Mouse (Mus musculus) gonadal fat pad, adult 2 months (tissue): Measurements from ENCODE around the gene Mtif3. TPM values are rescaled to one million over a fixed set of nuclear protein-coding genes. Genes with fewer than 3 reads are reported as not detected.

ENCODE experiments used
- DNase-seq: peaks from one replicate; pipeline ENCODE4 v3.0.0-alpha.2; 2012; ENCODE audit warnings: low read depth
- polyA plus RNA-seq: library from polyadenylated mRNA; depleted of rRNA; stranded (reverse); fragments of >200 nt; gene quantifications from 2 replicates; pipeline ENCODE4 v1.2.3, GENCODE M21; 2012; rRNA removed

Gene Mtif3
- polyA plus RNA-seq, result 10.5 and 10.7 TPM in 2 replicates

GRCm38 (mm10) chr5:146963118-146963936, at the start of gene Mtif3:
Gene Mtif3 (minus strand): TSS chr5:146963800.
- DNase-seq, result no peak

- no peak for DNase-seq
Observed at GRCm38 (mm10) chr5:147011333-147011732, 47.7 kb upstream of the Mtif3 start.

GRCm38 (mm10) chr5:147003303-147003702, 39.7 kb upstream of the Mtif3 start:
- DNase-seq, result no peak

- no peak for DNase-seq
Observed at GRCm38 (mm10) chr5:147001312-147001711, 37.7 kb upstream of the Mtif3 start.

GRCm38 (mm10) chr5:146998802-146999201, 35.2 kb upstream of the Mtif3 start:
- no peak for DNase-seq

GRCm38 (mm10) chr5:146996812-146997211, 33.2 kb upstream of the Mtif3 start:
- no peak for DNase-seq

GRCm38 (mm10) chr5:146994973-146995372, 31.4 kb upstream of the Mtif3 start:
- no peak for DNase-seq

GRCm38 (mm10) chr5:146993509-146993908, 29.9 kb upstream of the Mtif3 start:
- no peak for DNase-seq

- DNase-seq, result no peak
Observed at GRCm38 (mm10) chr5:146989051-146989450, 25.5 kb upstream of the Mtif3 start.

GRCm38 (mm10) chr5:146987588-146987987, 24.0 kb upstream of the Mtif3 start:
- no peak for DNase-seq

- no peak for DNase-seq
Observed at GRCm38 (mm10) chr5:146985725-146986433, 22.3 kb upstream of the Mtif3 start.

- DNase-seq, result no peak
Observed at GRCm38 (mm10) chr5:146983216-146983615, 19.6 kb upstream of the Mtif3 start.

- DNase-seq, result no peak
Observed at GRCm38 (mm10) chr5:146981376-146981775, 17.8 kb upstream of the Mtif3 start.

GRCm38 (mm10) chr5:146974781-146975123, 11.2 kb upstream of the Mtif3 start:
- no peak for DNase-seq

GRCm38 (mm10) chr5:146973858-146974780, 10.5 kb upstream of the Mtif3 start:
- DNase-seq, result no peak

- no peak for DNase-seq
Observed at GRCm38 (mm10) chr5:146973353-146973752, 9.8 kb upstream of the Mtif3 start.

GRCm38 (mm10) chr5:146971776-146972561, 8.4 kb upstream of the Mtif3 start:
- DNase-seq, result no peak

- DNase-seq, result no peak
Observed at GRCm38 (mm10) chr5:146968695-146969393, 5.2 kb upstream of the Mtif3 start.

GRCm38 (mm10) chr5:146963937-146964278, 308 bp upstream of the Mtif3 start:
- DNase-seq, result no peak

- no peak for DNase-seq
Observed at GRCm38 (mm10) chr5:146956678-146957077, 6.9 kb downstream of the Mtif3 start.

GRCm38 (mm10) chr5:146955651-146956050, 7.9 kb downstream of the Mtif3 start:
- no peak for DNase-seq
